Comparison of ENCODE assay signal across 15 mouse cellular contexts in genomic region chr2:30252521-30252920, GRCm38 (mm10). TPM values are rescaled to one million over a fixed set of nuclear protein-coding genes. Genes with fewer than 3 reads are reported as not detected.
A peak's percentile ranks its signal among the peaks of the same experiment; 100 is the strongest.
DNase-seq lines count a peak whose midpoint lies in the region; ATAC-seq and TF ChIP-seq lines count a peak whose summit lies in the region.
"Had no signal": no experiment of that assay in that cellular context is flagged by ENCODE, and none has a peak within 500 bp of the region (broad histone marks: within the 10 kb centered on the region; RNA-seq: fewer than 3 reads in every experiment).

No protein-coding gene starts in this region.

- TF ChIP-seq EP300 in ES-Bruce4 (IDR thresholded peaks at IDR 0.05; ENCODE audit: insufficient read depth, low read depth, low read length), result no peak

- H3K4me2 ChIP-seq in kidney, embryonic 14.5 days (replicated peaks; ENCODE audit: low read depth, low read length), result no peak overlapping the region
- H3K4me2 ChIP-seq in intestine, embryonic 16.5 days (ENCODE audit: low read depth, low read length), result no peak overlapping the region
- H3K4me2 ChIP-seq in forebrain, embryonic 16.5 days (ENCODE audit: low read length), result no peak overlapping the region

- WGBS in kidney, embryonic 14.5 days, result 61% methylated on average over 3 of the region's 3 CpGs
- WGBS in intestine, embryonic 16.5 days, result 76% methylated on average over 3 of the region's 3 CpGs
- WGBS in forebrain, embryonic 16.5 days, result 73% methylated on average over 3 of the region's 3 CpGs

- TF ChIP-seq CTCF in ES-Bruce4 (IDR thresholded peaks at IDR 0.05; ENCODE audit: low read depth, low read length), result no peak

- no peak overlapping the region for H3K4me3 ChIP-seq in kidney, embryonic 14.5 days (ENCODE audit: low read length)
- H3K4me3 ChIP-seq in ES-Bruce4 (ENCODE audit: low read depth, low read length), result no peak overlapping the region
- H3K4me3 ChIP-seq in intestine, embryonic 16.5 days (ENCODE audit: low read length), result no peak overlapping the region
- no peak overlapping the region for H3K4me3 ChIP-seq in forebrain, embryonic 16.5 days (replicated peaks; ENCODE audit: low read length)

- H3K36me3 ChIP-seq in kidney, embryonic 14.5 days (ENCODE audit: control insufficient read depth, insufficient read depth, low read length), result peaks cover 60% of the 10 kb centered on the region
- H3K36me3 ChIP-seq in ES-Bruce4 (ENCODE audit: control insufficient read depth, insufficient read depth, low read length, poor library complexity, severe bottlenecking), result peaks cover 6% of the 10 kb centered on the region; the same call in 1 of the 2 replicates
- H3K36me3 ChIP-seq in intestine, embryonic 16.5 days (ENCODE audit: control insufficient read depth, insufficient read depth, low read length), result peaks cover 28% of the 10 kb centered on the region
- peaks cover 27% of the 10 kb centered on the region for H3K36me3 ChIP-seq in forebrain, embryonic 16.5 days (ENCODE audit: control insufficient read depth, insufficient read depth)

- H3K9ac ChIP-seq in kidney, embryonic 14.5 days (ENCODE audit: low read depth, low read length), result no peak overlapping the region
- no peak overlapping the region for H3K9ac ChIP-seq in ES-Bruce4 (ENCODE audit: low read depth, poor library complexity, severe bottlenecking)
- H3K9ac ChIP-seq in intestine, embryonic 16.5 days (ENCODE audit: low read depth, low read length), result peak overlapping the region; percentile 21; the same call in 1 of the 2 replicates
- H3K9ac ChIP-seq in forebrain, embryonic 16.5 days (replicated peaks; ENCODE audit: low read depth, low read length), result no peak overlapping the region
- H3K9ac ChIP-seq: liver, embryonic 14.5 days had no signal

- peak; percentile 53 for DNase-seq in adrenal gland, postnatal 10 days
- DNase-seq in adrenal gland, adult 18-20 months (ENCODE audit: low spot score in 2 of 2), result no peak
- DNase-seq in kidney, postnatal 4 days, result no peak
- DNase-seq: cerebellum, adult 9-10 months; heart, adult 11 months; kidney, adult 11 months; lung, postnatal 14 days had no signal

- H3K27me3 ChIP-seq in kidney, embryonic 14.5 days (ENCODE audit: control insufficient read depth, insufficient read depth, low read length), result no peaks in the 10 kb centered on the region
- H3K27me3 ChIP-seq in ES-Bruce4 (ENCODE audit: control insufficient read depth, insufficient read depth, low read length, poor library complexity, severe bottlenecking), result no peaks in the 10 kb centered on the region
- no peaks in the 10 kb centered on the region for H3K27me3 ChIP-seq in intestine, embryonic 16.5 days (replicated peaks; ENCODE audit: control insufficient read depth, insufficient read depth, low read length)
- H3K27me3 ChIP-seq in forebrain, embryonic 16.5 days (replicated peaks; ENCODE audit: control insufficient read depth, insufficient read depth, low read length), result no peaks in the 10 kb centered on the region

- H3K9me3 ChIP-seq in kidney, embryonic 14.5 days (ENCODE audit: control insufficient read depth, low read length), result no peaks in the 10 kb centered on the region
- no peaks in the 10 kb centered on the region for H3K9me3 ChIP-seq in ES-Bruce4 (replicated peaks; ENCODE audit: control insufficient read depth, insufficient read depth, low read length, poor library complexity, severe bottlenecking)
- no peaks in the 10 kb centered on the region for H3K9me3 ChIP-seq in intestine, embryonic 16.5 days (ENCODE audit: control insufficient read depth, low read length)
- no peaks in the 10 kb centered on the region for H3K9me3 ChIP-seq in forebrain, embryonic 16.5 days (ENCODE audit: control insufficient read depth, low read length)

- ATAC-seq in kidney, embryonic 14.5 days (ENCODE audit: low FRiP score, low TSS enrichment), result no peak
- no peak for ATAC-seq in intestine, embryonic 16.5 days
- ATAC-seq in forebrain, embryonic 16.5 days, result no peak
- no peak for ATAC-seq in monocyte, adult 5-6 weeks (replicated peaks; ENCODE audit: insufficient number of reproducible peaks, low FRiP score, low TSS enrichment, poor library complexity, severe bottlenecking)

- TF ChIP-seq POLR2A in ES-Bruce4 (IDR thresholded peaks at IDR 0.05; ENCODE audit: insufficient read depth, low read length), result no peak

- H3K4me1 ChIP-seq in kidney, embryonic 14.5 days (ENCODE audit: control insufficient read depth, insufficient read depth, low read length), result 0 out of 2 replicates have a peak, but pooled peaks cover 5% of the 10 kb centered on the region
- H3K4me1 ChIP-seq in ES-Bruce4 (ENCODE audit: control insufficient read depth, insufficient read depth, low read length), result peaks cover 4% of the 10 kb centered on the region
- peaks cover 20% of the 10 kb centered on the region for H3K4me1 ChIP-seq in intestine, embryonic 16.5 days (ENCODE audit: control insufficient read depth, insufficient read depth, low read length)
- no peaks in the 10 kb centered on the region for H3K4me1 ChIP-seq in forebrain, embryonic 16.5 days (replicated peaks; ENCODE audit: control insufficient read depth, insufficient read depth, low read length)

- peak overlapping the region; percentile 77; the same call in 1 of the 2 replicates for H3K27ac ChIP-seq in kidney, embryonic 14.5 days (ENCODE audit: low read depth, low read length)
- H3K27ac ChIP-seq in ES-Bruce4 (ENCODE audit: insufficient read depth, low read length), result peak overlapping the region; percentile 76
- peak overlapping the region; percentile 82 for H3K27ac ChIP-seq in intestine, embryonic 16.5 days (ENCODE audit: low read length)
- no peak overlapping the region for H3K27ac ChIP-seq in forebrain, embryonic 16.5 days (ENCODE audit: low read length)
- H3K27ac ChIP-seq: liver, embryonic 14.5 days had no signal

RNA-seq across cellular contexts. Expression of gene Gm28035, which starts 12.2 kb away (rescaled TPM):
- 1 to 10 TPM; 1.9 to 2.0 TPM for total RNA-seq in adrenal gland, postnatal 10 days (2021)
- total RNA-seq in adrenal gland, adult 18-20 months (2021), result 1 to 10 TPM; 1.4 to 2.3 TPM
- polyA plus RNA-seq in kidney, embryonic 14.5 days (2014; fragmentation: Nextera tagmentation; extraction: Ambion mirVana), result 0.07 and 0.26 TPM in 2 replicates
- polyA plus RNA-seq in ES-Bruce4 (2011; ENCODE audit: insufficient read depth, insufficient read length, low read depth, missing spikeins), result 1.5 TPM in 1 of 2 replicates, not detected in the other
- polyA plus RNA-seq in intestine, embryonic 16.5 days (2015; fragmentation: Nextera tagmentation; extraction: Ambion mirVana), result 0.11 and 0.24 TPM in 2 replicates
- polyA plus RNA-seq in forebrain, embryonic 16.5 days (2015; fragmentation: Nextera tagmentation; extraction: Ambion mirVana), result 0.46 and 0.58 TPM in 2 replicates
- total RNA-seq in monocyte, adult 5-6 weeks (2017), result 1.8 to 2.0 TPM in 2 of 3 replicates, not detected in the other

RNA-seq across cellular contexts. Expression of gene Phyhd1, which starts 13.5 kb away (rescaled TPM):
- total RNA-seq in adrenal gland, postnatal 10 days (2021), result 10 to 100 TPM; 23.7 to 24.1 TPM
- 10 to 100 TPM; 13.6 to 18.0 TPM for total RNA-seq in adrenal gland, adult 18-20 months (2021)
- 7.7 and 11.5 TPM in 2 replicates for polyA plus RNA-seq in kidney, embryonic 14.5 days (2014; fragmentation: Nextera tagmentation; extraction: Ambion mirVana)
- 11.4 and 13.0 TPM in 2 replicates for polyA plus RNA-seq in ES-Bruce4 (2011; ENCODE audit: insufficient read depth, insufficient read length, low read depth, missing spikeins)
- polyA plus RNA-seq in intestine, embryonic 16.5 days (2015; fragmentation: Nextera tagmentation; extraction: Ambion mirVana), result 10.5 and 10.8 TPM in 2 replicates
- 9.4 and 9.5 TPM in 2 replicates for polyA plus RNA-seq in forebrain, embryonic 16.5 days (2015; fragmentation: Nextera tagmentation; extraction: Ambion mirVana)
- total RNA-seq in monocyte, adult 5-6 weeks (2017), result 1.2 to 4.2 TPM (median 1.2 TPM) in 3 replicates

RNA-seq across cellular contexts. Expression of gene Lrrc8a, which starts 15.0 kb away (rescaled TPM):
- total RNA-seq in adrenal gland, postnatal 10 days (2021), result 10 to 100 TPM; 43.5 to 53.2 TPM
- 10 to 100 TPM; 61.9 to 64.7 TPM for total RNA-seq in adrenal gland, adult 18-20 months (2021)
- polyA plus RNA-seq in kidney, embryonic 14.5 days (2014; fragmentation: Nextera tagmentation; extraction: Ambion mirVana), result 49.4 and 51.1 TPM in 2 replicates
- polyA plus RNA-seq in ES-Bruce4 (2011; ENCODE audit: insufficient read depth, insufficient read length, low read depth, missing spikeins), result 19.2 and 22.0 TPM in 2 replicates
- polyA plus RNA-seq in intestine, embryonic 16.5 days (2015; fragmentation: Nextera tagmentation; extraction: Ambion mirVana), result 37.4 and 40.1 TPM in 2 replicates
- 58.9 and 59.7 TPM in 2 replicates for polyA plus RNA-seq in forebrain, embryonic 16.5 days (2015; fragmentation: Nextera tagmentation; extraction: Ambion mirVana)
- 8.1 to 13.5 TPM (median 9.8 TPM) in 3 replicates for total RNA-seq in monocyte, adult 5-6 weeks (2017)

RNA-seq across cellular contexts. Expression of gene Gm28038, which starts 28.3 kb away (rescaled TPM):
- not detected for total RNA-seq in adrenal gland, postnatal 10 days (2021)
- not detected for total RNA-seq in adrenal gland, adult 18-20 months (2021)
- not detected in 2 replicates for polyA plus RNA-seq in kidney, embryonic 14.5 days (2014; fragmentation: Nextera tagmentation; extraction: Ambion mirVana)
- 114 and 138 TPM in 2 replicates for polyA plus RNA-seq in ES-Bruce4 (2011; ENCODE audit: insufficient read depth, insufficient read length, low read depth, missing spikeins)
- polyA plus RNA-seq in intestine, embryonic 16.5 days (2015; fragmentation: Nextera tagmentation; extraction: Ambion mirVana), result not detected in 2 replicates
- polyA plus RNA-seq in forebrain, embryonic 16.5 days (2015; fragmentation: Nextera tagmentation; extraction: Ambion mirVana), result not detected in 2 replicates
- not detected in 3 replicates for total RNA-seq in monocyte, adult 5-6 weeks (2017)
- total RNA-seq: hematopoietic stem cell, adult 5-6 weeks had no signal
- polyA plus RNA-seq: brain, embryonic 14.5 days; liver, embryonic 14.5 days had no signal

RNA-seq across cellular contexts. Expression of gene Dolk, which starts 33.6 kb away (rescaled TPM):
- total RNA-seq in adrenal gland, postnatal 10 days (2021), result 10 to 100 TPM; 43.4 to 46.2 TPM
- total RNA-seq in adrenal gland, adult 18-20 months (2021), result 10 to 100 TPM; 40.8 to 41.6 TPM
- 25.2 and 34.4 TPM in 2 replicates for polyA plus RNA-seq in kidney, embryonic 14.5 days (2014; fragmentation: Nextera tagmentation; extraction: Ambion mirVana)
- 3.4 and 3.8 TPM in 2 replicates for polyA plus RNA-seq in ES-Bruce4 (2011; ENCODE audit: insufficient read depth, insufficient read length, low read depth, missing spikeins)
- 38.3 and 41.2 TPM in 2 replicates for polyA plus RNA-seq in intestine, embryonic 16.5 days (2015; fragmentation: Nextera tagmentation; extraction: Ambion mirVana)
- 30.2 and 35.9 TPM in 2 replicates for polyA plus RNA-seq in forebrain, embryonic 16.5 days (2015; fragmentation: Nextera tagmentation; extraction: Ambion mirVana)
- 9.3 to 14.3 TPM (median 11.0 TPM) in 3 replicates for total RNA-seq in monocyte, adult 5-6 weeks (2017)
